ENCODE assay signal across 7 mouse cellular contexts in genomic region chr9:57910254-57911160, GRCm38 (mm10). TPM values are rescaled to one million over a fixed set of nuclear protein-coding genes. Genes with fewer than 3 reads are reported as not detected.
DNase-seq lines count a peak whose midpoint lies in the region; ATAC-seq and TF ChIP-seq lines count a peak whose summit lies in the region.

TSS of gene Ubl7 (plus strand) at chr9:57910979.

- under 1% methylated on average over 47 of the region's 47 CpGs for WGBS in embryonic facial prominence, embryonic 10.5 days
- WGBS in intestine, postnatal 0 days: under 1% methylated on average over 47 of the region's 47 CpGs
- WGBS in midbrain, embryonic 12.5 days: under 1% methylated on average over 47 of the region's 47 CpGs
- WGBS in small intestine, adult 2 months: 1% methylated on average over 47 of the region's 47 CpGs

- intact Hi-C loops in left cerebral cortex, postnatal 4 days (cut with DNase I): loop anchor here (5.0 kb wide), 1 partner anchor 48 kb away; no protein-coding TSS in a partner anchor

- 0 out of 2 replicates have a peak, but pooled peaks have one; percentile 23 for TF ChIP-seq CTCF in intestine, postnatal 0 days (IDR thresholded peaks at IDR 0.05; ENCODE audit: low read depth)
- no peak for TF ChIP-seq CTCF in small intestine, adult 2 months (IDR thresholded peaks at IDR 0.05; ENCODE audit: extremely low read depth, insufficient read length, insufficient replicate concordance, low read depth, low read length)

- peak within 1 kb of the TSS; percentile 63 for H3K9ac ChIP-seq in intestine, postnatal 0 days (ENCODE audit: low read depth, low read length)
- H3K9ac ChIP-seq in midbrain, embryonic 12.5 days (replicated peaks): peak within 1 kb of the TSS; percentile 61

- peak within 1 kb of the TSS; percentile 81 for H3K4me3 ChIP-seq in embryonic facial prominence, embryonic 10.5 days
- peak within 1 kb of the TSS; percentile 61 for H3K4me3 ChIP-seq in intestine, postnatal 0 days (ENCODE audit: low read depth, low read length)
- peak within 1 kb of the TSS; percentile 70 for H3K4me3 ChIP-seq in midbrain, embryonic 12.5 days
- peak within 1 kb of the TSS; percentile 83 for H3K4me3 ChIP-seq in small intestine, adult 2 months (ENCODE audit: low read depth, low read length)

- peak; percentile 91 for TF ChIP-seq POLR2A in small intestine, adult 2 months (IDR thresholded peaks at IDR 0.05; ENCODE audit: low read depth, low read length)

- no peaks in the 10 kb centered on the region for H3K27me3 ChIP-seq in embryonic facial prominence, embryonic 10.5 days (replicated peaks; ENCODE audit: low read depth, poor library complexity, severe bottlenecking)
- H3K27me3 ChIP-seq in intestine, postnatal 0 days (replicated peaks; ENCODE audit: control insufficient read depth, insufficient read depth, low read length): no peaks in the 10 kb centered on the region
- no peaks in the 10 kb centered on the region for H3K27me3 ChIP-seq in midbrain, embryonic 12.5 days
- no peaks in the 10 kb centered on the region for H3K27me3 ChIP-seq in small intestine, adult 2 months (ENCODE audit: control insufficient read depth, insufficient read depth, low read length)

- peaks cover 12% of the 10 kb centered on the region for H3K36me3 ChIP-seq in embryonic facial prominence, embryonic 10.5 days (replicated peaks)
- H3K36me3 ChIP-seq in intestine, postnatal 0 days (ENCODE audit: control insufficient read depth, insufficient read depth): peaks cover 6% of the 10 kb centered on the region; the same call in 1 of the 2 replicates
- peaks cover 15% of the 10 kb centered on the region for H3K36me3 ChIP-seq in midbrain, embryonic 12.5 days
- peaks cover 7% of the 10 kb centered on the region for H3K36me3 ChIP-seq in small intestine, adult 2 months (ENCODE audit: control insufficient read depth, insufficient read depth, low read length)

- H3K4me1 ChIP-seq in embryonic facial prominence, embryonic 10.5 days: peaks cover 19% of the 10 kb centered on the region
- no peaks in the 10 kb centered on the region for H3K4me1 ChIP-seq in intestine, postnatal 0 days (replicated peaks; ENCODE audit: control insufficient read depth, insufficient read depth, low read length)
- peaks cover 14% of the 10 kb centered on the region for H3K4me1 ChIP-seq in midbrain, embryonic 12.5 days
- peaks cover 7% of the 10 kb centered on the region; the same call in 1 of the 2 replicates for H3K4me1 ChIP-seq in small intestine, adult 2 months (ENCODE audit: control insufficient read depth, insufficient read depth, insufficient read length, low read length)

- H3K27ac ChIP-seq in embryonic facial prominence, embryonic 10.5 days (replicated peaks): peak within 1 kb of the TSS; percentile 91
- H3K27ac ChIP-seq in intestine, postnatal 0 days (ENCODE audit: low read depth, low read length): peak within 1 kb of the TSS; percentile 84
- peak within 1 kb of the TSS; percentile 65 for H3K27ac ChIP-seq in midbrain, embryonic 12.5 days (replicated peaks)
- peak within 1 kb of the TSS; percentile 10; the same call in 1 of the 2 replicates for H3K27ac ChIP-seq in small intestine, adult 2 months (ENCODE audit: insufficient read depth, low read depth, low read length)

- DNase-seq in adrenal gland, postnatal 10 days: peak; percentile 94
- peak; percentile 91 for DNase-seq in embryonic facial prominence, embryonic 10.5 days (ENCODE audit: low spot score)
- DNase-seq in gonadal fat pad, adult 2 months (ENCODE audit: low read depth): peak; percentile 55
- peak; percentile 90 for DNase-seq in left cerebral cortex, postnatal 4 days

- peak; percentile 97 for ATAC-seq in intestine, postnatal 0 days
- ATAC-seq in midbrain, embryonic 12.5 days (ENCODE audit: low FRiP score, low read depth): peak; percentile 88

- peak within 1 kb of the TSS; percentile 89 for H3K4me2 ChIP-seq in intestine, postnatal 0 days (replicated peaks; ENCODE audit: low read depth)
- peak within 1 kb of the TSS; percentile 88 for H3K4me2 ChIP-seq in midbrain, embryonic 12.5 days (replicated peaks)

- H3K9me3 ChIP-seq in embryonic facial prominence, embryonic 10.5 days: no peaks in the 10 kb centered on the region
- no peaks in the 10 kb centered on the region for H3K9me3 ChIP-seq in intestine, postnatal 0 days (ENCODE audit: control insufficient read depth)
- H3K9me3 ChIP-seq in midbrain, embryonic 12.5 days: no peaks in the 10 kb centered on the region

RNA-seq across cellular contexts. Expression of gene Ubl7, which starts in this region (rescaled TPM):
- total RNA-seq in adrenal gland, postnatal 10 days (2021): 10 to 100 TPM; 71.2 to 74.8 TPM
- 118 and 130 TPM in 2 replicates for polyA plus RNA-seq in embryonic facial prominence, embryonic 10.5 days (2016; fragmentation: Nextera tagmentation; extraction: Ambion mirVana)
- 100 and 106 TPM in 2 replicates for polyA plus RNA-seq in gonadal fat pad, adult 2 months (2012; rRNA removed)
- 77.1 and 80.7 TPM in 2 replicates for polyA plus RNA-seq in intestine, postnatal 0 days (2015; fragmentation: Nextera tagmentation; extraction: Ambion mirVana)
- 10 to 100 TPM; 94.0 to 97.2 TPM for total RNA-seq in left cerebral cortex, postnatal 4 days (2021)
- 135 and 144 TPM in 2 replicates for polyA plus RNA-seq in midbrain, embryonic 12.5 days (2016; fragmentation: Nextera tagmentation; extraction: Ambion mirVana)
- polyA plus RNA-seq in small intestine, adult 2 months (2012; rRNA removed): 62.4 and 146 TPM in 2 replicates

Comparison
In these comparisons a context has a peak if more than half of its experiments do, and no peak if none do; other contexts are left out.
1. Peak in every context shown above with its lines: DNase-seq, ATAC-seq, H3K4me3 ChIP-seq and H3K27ac ChIP-seq.
2. H3K27ac ChIP-seq: peak in every context shown above with its lines; median percentile 91 in embryonic facial prominence, embryonic 10.5 days; 84 in intestine, postnatal 0 days; 65 in midbrain, embryonic 12.5 days; 10 in small intestine, adult 2 months.